Mouse (Mus musculus) right cerebral cortex, postnatal 14 days (tissue): ENCODE data around the gene Psmc4.

ENCODE experiments used
- DNase-seq: peaks from one replicate; pipeline ENCODE4 v3.0.0; 2022

Gene Psmc4

DNA sequence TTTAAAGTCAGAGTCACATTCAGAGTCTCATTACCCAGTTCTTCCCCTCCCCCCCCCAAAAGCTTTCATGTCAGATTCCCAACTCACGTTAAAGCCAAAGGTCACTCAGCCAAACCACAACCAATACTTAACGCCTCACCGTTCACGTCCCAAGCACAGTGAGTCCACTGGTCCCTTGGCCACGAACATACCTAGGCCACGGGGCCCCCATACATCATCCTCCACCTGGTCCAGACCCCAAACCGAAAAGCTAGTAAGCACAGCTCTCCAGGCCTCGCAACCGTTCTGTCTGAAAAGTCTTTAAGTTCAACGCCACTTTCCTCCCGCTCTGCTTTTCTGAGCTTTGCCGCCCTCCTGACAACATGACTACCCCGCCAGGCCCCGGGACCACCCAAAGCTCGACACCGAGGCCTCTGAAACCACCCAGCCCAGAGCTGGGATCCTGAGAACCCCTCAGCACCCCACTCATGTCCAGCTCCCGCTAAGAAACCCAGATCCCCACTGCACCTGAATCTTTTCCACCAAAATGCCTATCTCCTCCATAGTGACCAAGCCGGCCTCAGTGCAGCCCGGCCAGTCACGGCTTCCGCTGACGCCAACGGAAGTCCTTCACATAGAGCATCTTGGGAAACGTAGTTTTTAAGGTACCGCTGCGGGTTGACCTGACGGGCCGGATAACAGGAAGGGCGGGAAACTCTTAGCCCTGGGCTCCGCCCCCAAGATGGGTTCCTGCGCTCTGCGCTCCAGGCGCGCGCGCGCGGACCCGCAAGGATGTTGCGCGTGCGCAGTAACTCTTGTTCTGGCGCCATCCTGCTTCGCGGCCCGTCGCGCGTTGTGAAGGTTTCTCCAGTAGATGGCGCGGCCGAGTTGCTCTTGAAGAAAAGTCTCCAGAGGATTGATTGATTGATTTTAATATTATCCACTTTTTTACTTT, at the start of gene Psmc4:
Gene Psmc4, minus strand, starts transcription at position 626 of the 934 bp plus-strand sequence.
- peak; percentile 97 for DNase-seq

DNA sequence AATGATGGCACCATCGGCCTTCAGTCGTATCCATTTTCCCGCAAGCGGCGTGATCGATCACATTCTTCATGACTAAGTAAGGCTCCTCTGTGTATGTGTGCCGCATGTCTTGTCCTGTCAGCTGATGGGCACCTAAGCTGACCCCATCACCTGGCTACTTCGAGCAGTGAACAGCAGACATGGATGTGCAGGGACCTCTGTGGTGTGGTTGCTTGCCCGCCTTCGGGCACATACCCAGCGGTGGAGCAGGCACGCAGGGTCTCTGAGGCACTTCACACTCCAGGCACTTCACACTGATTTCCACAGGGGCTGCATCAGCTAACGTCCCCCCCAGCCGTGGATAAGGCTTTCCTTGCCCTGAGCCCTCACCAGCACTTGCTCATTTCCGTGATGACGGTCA, 49.2 kb upstream of the Psmc4 start:
- DNase-seq = no peak

DNA sequence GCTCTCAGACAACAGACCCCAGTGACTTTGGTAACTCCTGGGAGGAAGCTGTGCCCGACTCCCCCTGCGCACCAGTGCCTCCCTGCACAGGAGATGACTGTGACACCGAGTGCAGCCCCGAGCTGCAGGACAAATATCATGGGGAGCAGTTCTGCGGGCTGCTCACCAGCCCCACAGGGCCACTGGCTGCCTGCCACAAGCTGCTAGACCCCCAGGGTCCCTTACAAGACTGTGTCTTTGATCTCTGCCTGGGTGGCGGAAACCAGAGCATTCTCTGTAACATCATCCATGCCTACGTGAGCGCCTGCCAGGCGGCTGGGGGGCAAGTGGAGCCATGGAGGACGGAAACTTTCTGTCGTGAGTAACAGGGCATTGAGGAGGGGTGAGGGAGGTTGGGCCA, 43.6 kb upstream of the Psmc4 start:
- DNase-seq = no peak

DNA sequence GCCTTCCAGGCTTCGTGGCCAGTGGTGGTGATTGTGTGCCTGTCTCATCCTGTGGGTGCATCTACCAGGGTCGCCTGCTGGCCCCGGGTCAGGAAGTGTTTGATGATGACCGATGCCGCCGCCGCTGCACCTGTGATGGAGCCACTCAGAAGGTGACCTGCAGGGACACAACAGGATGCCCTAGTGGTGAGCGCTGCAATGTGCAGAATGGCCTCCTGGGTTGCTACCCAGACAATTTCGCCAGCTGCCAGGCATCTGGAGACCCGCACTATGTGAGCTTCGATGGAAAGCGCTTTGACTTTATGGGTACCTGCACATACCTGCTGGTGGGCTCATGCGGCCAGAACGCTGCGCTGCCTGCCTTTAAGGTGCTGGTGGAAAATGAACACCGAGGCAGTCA, 36.3 kb upstream of the Psmc4 start:
- DNase-seq = no peak

DNA sequence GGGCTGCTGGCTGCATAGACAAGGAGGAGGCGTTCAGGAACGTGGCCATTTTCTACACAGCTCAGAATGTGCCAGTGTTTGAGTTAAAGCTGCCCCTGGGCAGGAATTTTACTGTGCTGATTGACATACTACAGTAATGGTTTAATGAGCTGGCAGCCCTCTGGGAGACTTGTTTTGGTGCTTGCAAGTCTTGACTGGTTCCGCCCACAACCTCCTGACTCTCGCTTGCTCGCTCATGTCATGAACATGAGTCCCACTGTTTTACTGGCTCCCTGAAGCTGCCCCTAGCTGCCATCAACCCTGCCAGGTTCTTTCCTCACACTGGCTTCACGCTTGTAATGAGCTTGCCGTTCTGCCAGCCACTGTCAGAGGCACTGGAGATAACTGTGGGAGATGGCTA, 34.3 kb upstream of the Psmc4 start:
- DNase-seq = no peak

DNA sequence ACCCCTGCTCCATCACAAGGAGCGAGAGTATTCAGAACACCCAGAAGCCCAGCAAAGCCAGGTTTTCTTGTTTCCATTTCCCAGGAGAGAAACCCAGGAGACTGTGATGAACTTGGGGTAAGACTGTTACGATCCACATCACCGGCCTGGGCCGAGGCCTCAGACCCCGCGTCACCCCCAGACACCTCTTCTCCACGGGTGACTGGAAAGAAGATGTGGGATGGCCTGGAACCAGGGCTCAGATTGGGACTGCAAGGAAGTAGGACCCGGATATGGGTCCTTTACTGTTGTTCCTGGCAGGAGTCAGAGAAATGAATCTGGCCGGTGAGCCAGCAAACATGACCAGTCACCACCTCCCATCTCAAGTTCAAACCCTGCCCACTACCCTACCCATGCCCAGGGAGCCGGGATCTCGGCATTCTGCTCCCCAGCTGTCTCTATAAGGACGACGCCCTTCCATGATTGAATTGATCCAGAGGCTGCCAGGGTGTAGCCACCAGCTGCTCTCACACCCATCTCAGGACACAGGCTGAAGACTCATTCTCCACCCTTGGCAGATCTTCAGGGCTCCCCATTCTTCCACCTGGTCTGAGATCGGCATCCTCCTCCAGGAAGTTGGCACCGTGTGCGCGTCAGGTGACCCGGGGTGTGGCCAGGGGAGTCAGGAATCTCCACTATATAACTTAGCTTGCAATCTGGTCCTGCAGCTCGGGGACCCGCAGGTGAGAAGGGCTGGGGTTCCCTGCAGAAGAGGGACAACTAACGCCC, 20.8 kb upstream of the Psmc4 start, which contains the start of gene Fcgbp:
Gene Fcgbp, plus strand, starts transcription at position 706 of the 768 bp plus-strand sequence.
- no peak for DNase-seq

DNA sequence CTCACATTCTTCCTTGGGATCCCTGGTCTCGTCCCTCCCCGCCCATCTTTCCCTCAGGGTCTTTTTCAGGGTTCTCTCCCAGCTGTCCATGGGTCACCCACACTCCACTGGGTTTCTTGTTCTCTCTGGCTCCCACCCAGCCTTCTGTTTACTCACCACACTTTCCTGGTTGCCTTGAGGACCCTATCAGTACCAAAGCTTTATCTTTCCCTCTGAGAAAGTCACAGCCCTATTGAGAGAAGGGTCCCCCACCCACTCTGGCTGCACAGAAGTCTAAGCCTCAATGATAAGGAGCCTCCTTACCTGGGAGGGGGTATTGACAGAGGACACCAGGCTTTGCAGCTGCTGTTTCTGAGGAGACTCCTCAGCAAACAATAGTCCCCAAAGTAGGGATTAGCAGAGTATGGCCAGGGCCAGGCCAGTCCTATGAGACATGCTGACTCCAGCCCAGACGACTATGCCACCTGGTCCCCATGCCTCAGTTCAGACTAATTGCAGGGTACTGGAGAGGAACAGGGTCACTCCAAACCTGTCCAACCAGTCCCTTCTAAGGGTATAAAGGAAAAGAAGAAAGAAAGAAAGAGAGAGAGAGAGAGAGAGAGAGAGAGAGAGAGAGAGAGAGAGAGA, 19.8 kb upstream of the Psmc4 start:
- DNase-seq = no peak

DNA sequence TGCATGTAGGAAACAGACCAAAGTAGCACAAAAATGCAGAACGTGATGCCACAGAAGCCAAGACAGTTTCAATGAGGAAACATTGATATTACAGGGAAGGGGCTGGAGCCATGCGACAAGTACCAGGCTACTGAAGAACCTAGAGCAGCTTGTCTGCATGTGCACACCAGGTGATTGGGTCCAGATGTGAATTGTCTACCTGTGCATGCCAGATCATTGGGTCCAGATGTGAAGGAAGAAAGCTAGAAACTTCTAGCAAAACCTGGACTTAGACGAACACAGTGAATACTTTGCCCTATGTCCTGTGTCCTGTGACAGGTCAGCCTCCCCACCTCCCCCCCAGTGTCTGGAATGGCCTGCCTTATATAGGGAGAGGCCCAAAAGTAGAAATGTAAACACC, 18.8 kb upstream of the Psmc4 start:
- no peak for DNase-seq

DNA sequence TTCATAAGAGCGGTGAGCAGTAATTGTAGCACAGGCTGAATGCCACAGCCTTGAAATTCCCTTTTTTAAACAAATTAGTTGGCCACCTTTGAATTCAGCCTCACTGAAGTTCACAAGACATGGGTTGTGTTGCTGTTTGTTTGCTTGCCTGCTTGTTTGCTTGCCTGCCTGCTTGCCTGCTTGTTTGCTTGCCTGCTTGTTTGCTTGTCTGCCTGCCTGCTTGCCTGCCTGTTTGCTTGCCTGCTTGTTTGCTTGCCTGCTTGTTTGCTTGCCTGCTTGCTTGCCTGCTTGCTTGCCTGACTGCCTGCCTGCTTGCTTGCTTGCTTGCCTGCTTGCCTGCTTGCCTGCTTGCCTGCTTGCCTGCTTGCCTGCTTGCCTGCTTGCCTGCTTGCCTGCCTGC, 10.1 kb upstream of the Psmc4 start:
- no peak for DNase-seq

DNA sequence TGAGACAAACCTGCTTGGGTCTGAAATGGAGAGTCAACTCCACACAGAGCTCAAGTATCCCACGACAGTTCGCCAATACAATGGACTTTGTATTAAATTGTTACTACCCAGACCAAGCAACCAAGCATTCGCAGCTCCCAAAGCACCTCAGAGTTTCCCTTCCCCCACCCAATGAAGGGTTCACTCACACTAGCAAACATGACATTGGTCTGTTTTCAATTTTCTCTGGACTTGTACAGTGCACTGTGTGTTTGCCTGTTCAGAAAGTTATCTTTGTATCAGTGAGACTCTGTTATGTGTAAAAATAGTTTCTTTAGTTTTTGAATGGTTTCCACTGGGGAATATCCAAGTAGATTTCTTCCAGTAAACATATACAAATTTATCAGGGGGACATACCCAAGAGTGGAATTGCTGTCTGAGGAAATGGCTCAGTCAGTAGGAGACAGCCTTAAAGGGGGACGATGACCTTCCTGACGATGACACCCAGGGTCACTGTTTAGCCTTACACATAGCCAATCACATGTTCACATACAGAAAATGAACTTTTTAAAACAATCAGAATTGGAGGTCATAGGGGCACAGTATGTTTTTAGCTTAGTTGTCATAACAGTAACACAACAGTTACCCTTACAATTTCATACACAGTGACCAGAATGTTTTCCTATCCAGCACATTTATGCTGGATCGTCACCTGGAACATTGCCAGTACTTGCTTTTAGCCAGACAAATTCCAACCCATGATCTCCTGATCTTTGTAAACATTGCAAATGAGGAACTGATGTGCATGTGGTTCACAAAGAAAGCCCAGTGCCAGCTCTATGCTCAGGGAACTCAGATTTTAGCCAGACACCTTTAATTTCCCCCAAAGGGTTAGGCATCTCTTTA, 3.4 kb upstream of the Psmc4 start:
- DNase-seq = no peak

DNA sequence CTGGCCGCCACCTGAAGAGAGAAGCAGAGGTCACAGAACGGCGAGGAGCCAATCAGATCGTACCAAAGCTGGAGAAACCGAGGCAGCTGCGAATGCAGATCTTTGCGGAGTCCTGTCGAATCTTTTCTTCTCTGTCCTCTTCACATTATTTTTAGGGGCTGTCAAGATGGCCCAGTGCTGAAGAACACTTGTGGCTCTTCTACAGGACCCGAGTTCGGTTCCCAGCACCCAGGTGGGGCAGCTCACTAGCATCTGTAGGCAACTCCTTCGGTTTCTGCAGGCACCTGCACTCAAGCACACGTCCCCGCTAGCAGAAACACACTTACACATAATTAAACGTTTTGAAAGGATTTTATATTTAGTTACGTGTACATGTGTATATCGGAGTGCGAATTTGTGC, 683 bp upstream of the Psmc4 start:
- no peak for DNase-seq

DNA sequence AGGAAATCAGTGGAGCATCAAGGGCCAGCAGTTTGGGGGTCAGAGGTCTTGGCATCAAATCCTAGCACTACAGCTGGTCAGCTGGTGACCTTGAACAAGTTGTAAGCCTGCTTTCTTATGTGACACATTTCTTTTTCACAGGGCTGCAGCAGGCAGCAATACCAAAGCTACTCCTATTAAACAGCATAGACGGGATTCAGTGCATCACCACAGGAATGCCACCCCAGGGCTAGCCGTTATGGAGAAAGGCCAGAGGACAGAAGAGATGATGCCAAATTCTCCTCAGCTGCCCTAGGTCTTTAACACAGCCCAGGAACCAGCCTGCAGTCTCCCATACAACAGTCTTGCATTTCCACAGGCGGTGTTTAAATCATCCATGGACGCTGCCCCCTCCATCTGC, 5.4 kb downstream of the Psmc4 start:
- no peak for DNase-seq

DNA sequence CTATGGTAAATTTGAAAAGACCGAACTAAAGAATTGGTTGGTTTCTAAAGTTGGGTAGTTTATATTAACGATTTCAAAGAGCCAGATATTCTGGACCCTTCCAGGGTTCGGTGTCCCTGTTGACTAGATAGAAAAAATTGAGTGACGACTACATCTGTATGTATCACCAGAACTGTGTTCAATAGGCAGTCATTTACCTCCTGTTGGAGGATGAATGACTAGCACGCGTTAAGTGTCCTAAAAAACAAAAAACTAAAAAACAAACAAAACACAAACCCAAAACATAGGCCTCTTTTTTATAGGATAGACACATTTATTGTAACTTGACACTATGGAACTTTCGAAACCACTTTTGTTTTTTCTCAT, 35.5 kb downstream of the Psmc4 start:
- DNase-seq = no peak

DNA sequence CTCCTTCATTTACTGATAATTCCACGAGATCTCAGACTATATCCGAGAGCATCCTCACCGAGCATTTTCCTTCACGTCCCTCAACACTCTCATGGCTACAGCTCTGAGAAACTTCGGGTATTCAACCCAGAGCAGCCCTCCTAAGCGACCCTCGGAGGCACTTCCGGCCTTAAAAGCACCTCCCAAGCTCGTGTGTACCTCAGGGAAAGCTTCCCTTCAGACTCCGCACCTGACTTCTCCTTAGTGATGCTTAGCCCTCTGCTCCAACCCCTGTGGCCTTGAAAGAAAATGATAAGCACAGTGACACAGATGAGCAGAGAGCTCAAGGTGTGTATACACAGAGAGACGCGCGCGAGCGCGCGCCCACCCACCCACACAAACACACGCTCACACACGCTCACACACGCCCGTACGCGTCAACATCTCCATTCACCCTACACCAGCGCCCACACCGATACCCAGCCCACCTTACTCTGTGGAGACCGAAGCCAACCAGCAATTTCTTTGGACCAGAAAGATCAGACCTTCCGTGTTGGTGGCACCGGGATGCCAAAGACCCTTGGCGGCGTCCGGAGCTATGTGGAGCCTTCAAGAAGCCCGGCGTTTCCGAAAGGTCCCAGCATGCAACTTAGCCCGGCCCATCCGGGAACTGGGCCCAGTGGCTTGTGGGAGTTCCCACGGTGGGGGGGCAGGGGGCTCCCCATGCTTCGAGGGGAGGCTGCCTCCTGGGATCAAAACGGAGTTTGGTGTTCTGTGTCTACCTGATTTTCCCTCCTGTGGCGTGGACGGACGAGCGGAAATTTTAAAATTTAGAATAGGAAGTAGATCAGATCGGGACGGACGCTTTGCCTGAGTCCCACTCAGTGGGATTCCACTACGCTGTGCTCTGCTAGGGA, 36.1 kb downstream of the Psmc4 start, which contains the start of gene Zfp850:
Gene Zfp850, minus strand, starts transcription at position 567 of the 896 bp plus-strand sequence.
- peak; percentile 79 for DNase-seq

DNA sequence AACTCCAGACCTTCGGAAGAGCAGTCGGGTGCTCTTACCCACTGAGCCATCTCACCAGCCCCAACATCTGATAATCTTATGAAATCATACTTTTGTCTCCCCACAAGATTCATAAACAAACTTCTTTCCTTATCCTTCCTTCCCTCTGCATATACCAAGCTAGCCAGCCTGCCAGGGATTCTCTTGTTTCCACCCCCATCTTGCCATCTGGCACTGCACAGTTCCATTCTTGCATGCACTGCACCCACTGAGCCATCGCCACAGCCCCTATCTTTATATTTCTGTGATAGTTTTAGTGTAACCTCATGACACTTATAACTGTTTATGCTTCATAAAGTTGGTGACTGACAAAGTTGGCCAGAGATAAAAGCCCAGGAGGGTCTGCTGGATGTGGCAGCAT, 39.6 kb downstream of the Psmc4 start:
- DNase-seq = peak; percentile 5
